Mouse (Mus musculus): ENCODE data around the gene Pnpla5. TPM values are rescaled to one million over a fixed set of nuclear protein-coding genes. Genes with fewer than 3 reads are reported as not detected.
"Not testable (repeated sequence)": the region's sequence is repeated elsewhere in the genome, so short reads cannot be mapped to it uniquely, and the experiment has no call there.

Gene Pnpla5
- polyA plus RNA-seq, 1 experiment from 2014 or later: not detected

GRCm38 (mm10) chr15:84116466-84116865 lies 6.5 kb downstream of the Pnpla5 start:
- H3K36me3 ChIP-seq: no peaks in the 10 kb centered on the region
- no peaks in the 10 kb centered on the region for H3K9me3 ChIP-seq (replicated peaks)
- no peak for ATAC-seq (replicated peaks; ENCODE audit: insufficient number of reproducible peaks, insufficient read depth, low FRiP score, low read depth)
- 85% methylated on average over 1 of the region's 1 CpGs for WGBS
- H3K4me1 ChIP-seq (replicated peaks): no peaks in the 10 kb centered on the region
- H3K27me3 ChIP-seq: peaks cover 10% of the 10 kb centered on the region; the same call in 1 of the 2 replicates
- no peak overlapping the region for H3K4me3 ChIP-seq
- no peak overlapping the region for H3K27ac ChIP-seq
- no peak overlapping the region for H3K4me2 ChIP-seq
- no peak overlapping the region for H3K9ac ChIP-seq

- no peak overlapping the region for H3K27ac ChIP-seq
- 46% methylated on average over 5 of the region's 5 CpGs for WGBS
- H3K4me2 ChIP-seq: no peak overlapping the region
- H3K9me3 ChIP-seq (replicated peaks): no peaks in the 10 kb centered on the region
- no peaks in the 10 kb centered on the region for H3K36me3 ChIP-seq
- ATAC-seq (replicated peaks; ENCODE audit: insufficient number of reproducible peaks, insufficient read depth, low FRiP score, low read depth): no peak
- no peak overlapping the region for H3K9ac ChIP-seq
- H3K27me3 ChIP-seq: peaks cover 10% of the 10 kb centered on the region; the same call in 1 of the 2 replicates
- H3K4me1 ChIP-seq (replicated peaks): no peaks in the 10 kb centered on the region
- no peak overlapping the region for H3K4me3 ChIP-seq
These were observed 7.2 kb downstream of the Pnpla5 start for GRCm38 (mm10) chr15:84115727-84116126.

GRCm38 (mm10) chr15:84113873-84114272 lies 9.1 kb downstream of the Pnpla5 start:
- Histone ChIP-seq H3K36me3 (no peaks in the 10 kb centered on the region), H3K27me3 (peaks cover 10% of the 10 kb centered on the region; the same call in 1 of the 2 replicates), H3K4me3 (no peak overlapping the region), H3K9me3 (replicated peaks) (no peaks in the 10 kb centered on the region), H3K4me2 (no peak overlapping the region), H3K27ac (no peak overlapping the region), H3K4me1 (replicated peaks) (no peaks in the 10 kb centered on the region), H3K9ac (no peak overlapping the region)
- ATAC-seq (replicated peaks; ENCODE audit: insufficient number of reproducible peaks, insufficient read depth, low FRiP score, low read depth): no peak
- 68% methylated on average over 6 of the region's 6 CpGs for WGBS

GRCm38 (mm10) chr15:84108899-84109298 lies 14.1 kb downstream of the Pnpla5 start:
- H3K9me3 ChIP-seq (replicated peaks): no peaks in the 10 kb centered on the region
- no peaks in the 10 kb centered on the region for H3K36me3 ChIP-seq
- no peak overlapping the region for H3K4me3 ChIP-seq
- 6% methylated on average over 13 of the region's 13 CpGs for WGBS
- H3K27me3 ChIP-seq: peaks cover 55% of the 10 kb centered on the region
- no peak for ATAC-seq (replicated peaks; ENCODE audit: insufficient number of reproducible peaks, insufficient read depth, low FRiP score, low read depth)
- H3K4me2 ChIP-seq: no peak overlapping the region
- no peak overlapping the region for H3K27ac ChIP-seq
- no peak overlapping the region for H3K9ac ChIP-seq
- peaks cover 8% of the 10 kb centered on the region for H3K4me1 ChIP-seq (replicated peaks)

- no peaks in the 10 kb centered on the region for H3K9me3 ChIP-seq (replicated peaks)
- H3K4me3 ChIP-seq: peak overlapping the region; percentile 49
- peak overlapping the region; percentile 81 for H3K4me2 ChIP-seq
- H3K9ac ChIP-seq: no peak overlapping the region
- whole genome bisulfite sequencing: 9% methylated on average over 12 of the region's 12 CpGs
- peaks cover 8% of the 10 kb centered on the region for H3K4me1 ChIP-seq (replicated peaks)
- peaks cover 74% of the 10 kb centered on the region for H3K27me3 ChIP-seq
- no peak for ATAC-seq (replicated peaks; ENCODE audit: insufficient number of reproducible peaks, insufficient read depth, low FRiP score, low read depth)
- no peaks in the 10 kb centered on the region for H3K36me3 ChIP-seq
- no peak overlapping the region for H3K27ac ChIP-seq
These were observed 17.0 kb downstream of the Pnpla5 start for GRCm38 (mm10) chr15:84105924-84106500.

GRCm38 (mm10) chr15:84105105-84105923 lies 17.7 kb downstream of the Pnpla5 start, which contains the start of gene Sult4a1:
TSS of gene Sult4a1 (minus strand) at chr15:84105754.
- Histone ChIP-seq H3K36me3 (no peaks in the 10 kb centered on the region), H3K9ac (no peak within 1 kb of the TSS), H3K27ac (no peak within 1 kb of the TSS), H3K4me1 (replicated peaks) (peaks cover 8% of the 10 kb centered on the region), H3K4me2 (peak within 1 kb of the TSS; percentile 81), H3K4me3 (peak within 1 kb of the TSS; percentile 49), H3K27me3 (peaks cover 76% of the 10 kb centered on the region), H3K9me3 (replicated peaks) (no peaks in the 10 kb centered on the region)
- no peak for ATAC-seq (replicated peaks; ENCODE audit: insufficient number of reproducible peaks, insufficient read depth, low FRiP score, low read depth)
- 2% methylated on average over 76 of the region's 77 CpGs for WGBS

- H3K9me3 ChIP-seq (replicated peaks): no peaks in the 10 kb centered on the region
- no peaks in the 10 kb centered on the region for H3K36me3 ChIP-seq
- ATAC-seq (replicated peaks; ENCODE audit: insufficient number of reproducible peaks, insufficient read depth, low FRiP score, low read depth): no peak
- peaks cover 8% of the 10 kb centered on the region for H3K4me1 ChIP-seq (replicated peaks)
- 73% methylated on average over 7 of the region's 7 CpGs for WGBS
- no peak overlapping the region for H3K4me2 ChIP-seq
- no peak overlapping the region for H3K4me3 ChIP-seq
- peaks cover 78% of the 10 kb centered on the region for H3K27me3 ChIP-seq
- no peak overlapping the region for H3K27ac ChIP-seq
- no peak overlapping the region for H3K9ac ChIP-seq
These were observed 18.3 kb downstream of the Pnpla5 start for GRCm38 (mm10) chr15:84104626-84105025.

- 78% methylated on average over 15 of the region's 15 CpGs for WGBS
- H3K27ac ChIP-seq; H3K4me3 ChIP-seq; H3K36me3 ChIP-seq; H3K4me2 ChIP-seq; H3K4me1 ChIP-seq (replicated peaks); ATAC-seq (replicated peaks; ENCODE audit: insufficient number of reproducible peaks, insufficient read depth, low FRiP score, low read depth); H3K9me3 ChIP-seq (replicated peaks); H3K9ac ChIP-seq: not testable (repeated sequence)
- H3K27me3 ChIP-seq: peaks cover 13% of the 10 kb centered on the region; the same call in 1 of the 2 replicates
These were observed 25.4 kb downstream of the Pnpla5 start for GRCm38 (mm10) chr15:84097536-84097935.

- 80% methylated on average over 8 of the region's 8 CpGs for WGBS
- no peak for ATAC-seq (replicated peaks; ENCODE audit: insufficient number of reproducible peaks, insufficient read depth, low FRiP score, low read depth)
- H3K9ac ChIP-seq: no peak overlapping the region
- no peak overlapping the region for H3K4me2 ChIP-seq
- H3K9me3 ChIP-seq (replicated peaks): no peaks in the 10 kb centered on the region
- no peaks in the 10 kb centered on the region for H3K4me1 ChIP-seq (replicated peaks)
- H3K4me3 ChIP-seq: no peak overlapping the region
- H3K27me3 ChIP-seq: 0 out of 2 replicates have a peak, but pooled peaks cover 4% of the 10 kb centered on the region
- H3K36me3 ChIP-seq: no peaks in the 10 kb centered on the region
- no peak overlapping the region for H3K27ac ChIP-seq
These were observed 26.9 kb downstream of the Pnpla5 start for GRCm38 (mm10) chr15:84096051-84096450.

- Histone ChIP-seq H3K4me1 (replicated peaks) (no peaks in the 10 kb centered on the region), H3K9ac (no peak overlapping the region), H3K36me3 (no peaks in the 10 kb centered on the region), H3K27ac (no peak overlapping the region), H3K27me3 (peaks cover 7% of the 10 kb centered on the region; the same call in 1 of the 2 replicates), H3K4me3 (no peak overlapping the region), H3K9me3 (replicated peaks) (no peaks in the 10 kb centered on the region), H3K4me2 (no peak overlapping the region)
- WGBS: 56% methylated on average over 7 of the region's 7 CpGs
- no peak for ATAC-seq (replicated peaks; ENCODE audit: insufficient number of reproducible peaks, insufficient read depth, low FRiP score, low read depth)
These were observed 28.1 kb downstream of the Pnpla5 start for GRCm38 (mm10) chr15:84094921-84095320.

GRCm38 (mm10) chr15:84086775-84087174 lies 36.2 kb downstream of the Pnpla5 start:
- 39% methylated on average over 9 of the region's 9 CpGs for WGBS
- no peak overlapping the region for H3K4me3 ChIP-seq
- ATAC-seq (replicated peaks; ENCODE audit: insufficient number of reproducible peaks, insufficient read depth, low FRiP score, low read depth): no peak
- H3K9me3 ChIP-seq (replicated peaks): no peaks in the 10 kb centered on the region
- H3K9ac ChIP-seq: no peak overlapping the region
- no peaks in the 10 kb centered on the region for H3K4me1 ChIP-seq (replicated peaks)
- H3K27ac ChIP-seq: no peak overlapping the region
- no peak overlapping the region for H3K4me2 ChIP-seq
- H3K27me3 ChIP-seq: peaks cover 31% of the 10 kb centered on the region
- H3K36me3 ChIP-seq: no peaks in the 10 kb centered on the region

All from heart, embryonic 15.5 days (tissue).